Mouse (Mus musculus) cerebral cortex, adult 2 months (tissue): Measurements from ENCODE around the gene Tmem169.

Source experiments
- WGBS: fragments of 180-500 bp; shearing (Covaris S2); methylation state at CpG from one replicate; pipeline ENCODE4 v1.1.7; 2018; 5-methylcytosine and 5-hydroxymethylcytosine counted together

Gene Tmem169

DNA sequence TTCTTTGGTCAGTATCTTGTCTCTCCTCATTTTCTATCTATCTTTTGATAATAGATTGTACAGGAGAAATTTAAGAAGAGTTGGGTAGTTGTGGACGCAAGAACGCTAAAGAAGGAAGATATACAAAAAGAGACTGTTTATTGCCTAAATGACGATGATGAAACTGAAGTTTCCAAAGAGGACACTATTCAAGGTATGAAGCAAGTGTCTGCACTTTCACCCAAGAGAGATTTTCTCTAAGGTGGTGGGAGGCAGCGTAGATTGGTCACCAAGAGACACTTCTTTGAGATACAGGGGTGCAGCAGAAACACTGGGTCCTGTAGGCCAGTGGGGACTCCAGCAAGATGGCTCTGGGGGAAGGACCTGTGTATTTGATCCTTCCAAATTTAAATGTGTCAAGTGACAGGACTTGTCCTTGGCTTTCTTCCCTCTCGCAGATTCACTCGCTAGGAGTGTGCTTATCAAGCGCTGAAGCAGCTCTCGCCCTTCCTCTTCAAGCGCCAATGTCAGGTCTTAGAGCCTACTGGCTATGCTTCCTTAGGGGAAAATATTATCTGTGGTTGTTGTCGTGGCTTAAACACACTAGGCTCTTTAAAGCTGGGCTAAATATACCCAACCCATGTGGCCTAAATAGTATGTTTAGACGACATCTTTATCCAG lies 42.1 kb downstream of the Tmem169 start:
- 88% methylated on average over 11 of the region's 11 CpGs for WGBS

DNA sequence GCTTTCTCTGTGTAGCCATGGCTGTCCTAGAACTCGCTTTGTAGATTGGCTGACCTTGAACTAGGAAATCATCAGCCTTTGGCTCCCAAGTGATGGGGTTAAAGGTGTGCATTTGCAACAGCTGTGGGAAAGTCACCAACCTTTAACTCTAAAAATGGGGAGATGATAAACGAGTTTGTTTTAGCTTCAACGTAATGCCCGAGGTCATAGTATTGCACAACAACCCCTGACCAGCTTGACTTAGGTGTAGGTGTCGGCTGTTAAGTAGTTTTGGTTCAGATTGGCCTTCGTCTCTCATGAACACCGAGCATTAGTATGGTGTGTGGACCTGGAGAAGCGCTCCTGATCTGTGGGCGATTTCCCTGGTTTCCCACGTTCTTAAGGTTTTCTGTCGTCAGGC lies 50.6 kb downstream of the Tmem169 start:
- 94% methylated on average over 11 of the region's 11 CpGs for WGBS

DNA sequence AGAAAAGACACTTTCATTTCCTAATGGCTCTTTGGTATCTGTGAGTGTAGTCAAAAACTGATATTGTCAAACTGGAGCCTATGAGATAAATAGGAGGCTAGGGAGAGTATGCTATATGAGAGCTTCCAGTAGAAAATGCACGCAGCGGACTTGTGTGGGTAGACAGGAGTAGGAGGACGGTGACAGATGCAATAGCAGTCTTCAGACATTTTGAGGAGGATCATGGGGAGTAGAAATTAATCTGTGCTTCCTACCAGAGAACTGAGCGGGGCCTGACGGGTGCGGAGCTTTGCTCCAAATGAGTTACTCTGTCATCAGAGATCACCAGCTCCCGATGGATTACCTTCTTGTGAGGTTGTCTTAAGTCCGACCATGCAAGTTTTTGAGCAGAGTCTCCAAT lies 52.6 kb downstream of the Tmem169 start:
- 62% methylated on average over 8 of the region's 8 CpGs for WGBS

DNA sequence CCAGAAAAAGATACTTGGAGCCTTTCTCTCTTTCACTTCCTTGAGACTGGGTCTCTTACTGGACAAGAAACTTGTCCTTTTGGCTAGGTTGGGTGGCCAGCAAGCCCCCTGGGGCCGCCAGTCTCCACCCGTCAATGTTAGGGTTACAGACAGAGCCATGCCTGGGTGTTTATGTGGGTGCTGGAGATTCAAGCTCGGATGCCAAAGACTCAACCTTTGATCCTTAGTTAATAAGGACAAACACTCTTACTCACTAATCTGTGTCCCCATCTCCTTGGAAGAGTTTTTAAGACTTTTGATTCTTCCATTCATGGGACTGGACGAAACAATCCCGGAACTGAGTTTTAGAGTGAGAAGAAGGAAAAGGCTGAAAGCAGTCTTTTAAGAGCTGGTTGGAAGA lies 54.2 kb downstream of the Tmem169 start:
- 95% methylated on average over 5 of the region's 5 CpGs for WGBS

DNA sequence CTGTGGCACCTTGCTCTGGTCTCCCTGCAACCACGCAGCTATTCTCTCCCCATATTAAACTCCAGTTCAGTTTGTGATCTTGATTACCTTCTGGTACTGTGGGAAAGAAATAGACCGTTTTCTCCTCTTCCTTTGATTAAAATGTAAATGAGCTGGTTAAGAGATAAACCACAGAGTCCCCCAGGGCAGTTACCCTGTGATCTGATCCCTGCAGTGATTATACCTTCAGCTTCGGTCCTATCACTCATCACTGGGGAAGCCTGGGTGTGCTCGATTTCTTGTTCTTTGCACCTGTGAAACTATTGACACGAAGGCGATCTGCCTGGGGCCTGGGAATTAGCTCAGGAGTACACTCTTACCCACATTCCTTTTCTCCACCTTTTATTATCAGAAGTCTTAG lies 63.7 kb downstream of the Tmem169 start:
- WGBS: 90% methylated on average over 6 of the region's 6 CpGs
